Mouse (Mus musculus): ENCODE data around the gene Ppp3ca.

- TF ChIP-seq USF1 (IDR thresholded peaks at IDR 0.05; ENCODE audit: low read depth, low read length) (no peak), IRF4 (IDR thresholded peaks at IDR 0.05; ENCODE audit: low read depth, low read length) (peak; percentile 72), POLR2A (IDR thresholded peaks at IDR 0.05; ENCODE audit: low read depth, low read length) (0 out of 2 replicates have a peak, but pooled peaks have one; percentile 12), UBTF (IDR thresholded peaks at IDR 0.05; ENCODE audit: low read depth, low read length) (no peak)
These were observed 120.4 kb downstream of the Ppp3ca start for GRCm38 (mm10) chr3:136790261-136790871.

Measured in CH12.LX (cell line).